4 mouse cellular contexts compared by ENCODE assay signal in genomic region chr4:119904296-119904695, GRCm38 (mm10).
"Had no signal": no experiment of that assay in that cellular context is flagged by ENCODE, and none has a peak within 500 bp of the region (broad histone marks: within the 10 kb centered on the region; RNA-seq: fewer than 3 reads in every experiment).

No protein-coding gene starts in this region.

- DNase-seq: kidney, adult 8-10 months; lung, adult 2 months; right cerebral cortex, postnatal 4 days; spleen, adult 18-20 months had no signal
